Mouse (Mus musculus) embryonic fibroblast, embryonic 13.5 days (primary cell): Measurements from ENCODE around the gene Fabp2.

ENCODE experiments used
- CTCF ChIP-seq: IDR thresholded peaks from 2 replicates; pipeline ENCODE4 v1.5.1; 2011; ENCODE audit warnings: mild to moderate bottlenecking, control low read depth, low read length, moderate library complexity, borderline replicate concordance; ENCODE audit not compliant: insufficient read depth
- POLR2A ChIP-seq: IDR thresholded peaks from 2 replicates; pipeline ENCODE4 v1.6.1; 2011; ENCODE audit warnings: low read depth, mild to moderate bottlenecking, control low read depth, low read length, moderate library complexity

- no peak for TF ChIP-seq CTCF
- no peak for TF ChIP-seq POLR2A
These were observed 24.4 kb downstream of the Fabp2 start, which contains the start of gene Gm10959 for GRCm38 (mm10) chr3:122919260-122919659.
